Mouse (Mus musculus): ENCODE results near the gene Chd5. TPM values are rescaled to one million over a fixed set of nuclear protein-coding genes. Genes with fewer than 3 reads are reported as not detected.
A peak's percentile ranks its signal among the peaks of the same experiment; 100 is the strongest.

The Chd5 gene
- total RNA-seq, 2 experiments from 2014 or later = 0.16 to 0.58 TPM

GRCm38 (mm10) chr4:152315498-152316213, 22.8 kb upstream of the Chd5 start:
- intact Hi-C loops (cut with DNase I) = no loop called here
- DNase-seq = no peak

GRCm38 (mm10) chr4:152317631-152318033, 20.8 kb upstream of the Chd5 start:
- DNase-seq = peak in 1 of 2 experiments; percentile 40
- intact Hi-C loops (cut with DNase I) = no loop called here

DNA sequence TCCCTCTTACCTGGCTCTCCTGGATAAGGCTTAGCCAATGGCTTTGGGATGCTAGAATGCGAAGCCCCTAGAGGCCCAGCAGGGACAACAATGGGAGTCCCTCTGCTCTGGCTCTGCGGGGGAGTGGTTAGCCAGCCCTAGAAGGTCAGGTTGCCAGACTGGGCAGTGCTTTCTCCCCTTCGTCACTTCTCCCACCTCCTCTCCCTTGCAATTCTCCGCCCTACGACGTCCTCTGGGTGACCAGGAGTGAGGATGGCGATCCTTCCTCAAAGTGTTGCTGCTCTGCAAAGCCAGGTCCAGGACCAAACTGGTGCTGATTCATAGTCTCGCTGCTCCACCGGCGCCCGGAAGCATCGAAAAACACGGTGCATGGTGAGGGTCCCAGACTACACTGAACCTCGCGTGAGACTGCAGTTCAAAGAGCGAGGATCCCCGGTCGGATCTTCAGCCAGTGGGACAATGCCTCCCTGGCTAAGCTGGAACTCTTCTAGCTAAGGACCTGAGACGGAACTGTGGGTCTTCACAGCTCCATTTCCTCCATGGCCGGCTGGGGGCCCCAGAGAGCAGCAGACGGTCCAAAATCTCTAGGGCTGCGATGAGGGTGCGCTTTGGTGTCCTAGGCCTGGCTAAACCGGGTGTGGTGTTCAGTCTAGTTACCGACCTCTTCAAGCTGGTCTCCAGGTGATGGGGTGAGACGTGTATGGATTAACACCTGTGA, 19.8 kb upstream of the Chd5 start, which contains the start of gene Rnf207:
Rnf207 (minus strand) TSS at position 477 of the 718 bp plus-strand sequence.
- intact Hi-C loops (cut with DNase I) = no loop called here
- peak; percentile 67 to 75 for DNase-seq

DNA sequence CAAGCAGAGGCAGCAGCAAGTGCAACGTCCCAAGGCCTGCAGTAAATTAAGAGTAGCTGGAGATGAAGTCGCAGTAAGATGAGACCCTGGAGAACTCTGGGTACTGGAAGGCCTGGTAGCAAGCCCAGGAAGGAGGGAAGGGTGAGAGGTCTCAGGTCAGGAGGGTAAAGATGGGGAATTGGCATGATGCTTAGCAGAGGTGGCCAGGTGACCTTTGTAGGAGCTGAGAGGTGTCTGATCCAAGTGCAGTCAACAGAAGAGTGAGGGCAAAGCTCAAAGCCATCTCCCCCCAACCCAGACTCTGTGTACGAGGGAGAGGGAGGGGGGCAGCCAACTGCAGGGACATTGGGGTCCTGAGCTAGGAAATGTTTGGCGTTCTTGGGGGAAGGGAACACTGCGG, 17.0 kb upstream of the Chd5 start:
- no peak for DNase-seq
- intact Hi-C loops (cut with DNase I) = no loop called here

DNA sequence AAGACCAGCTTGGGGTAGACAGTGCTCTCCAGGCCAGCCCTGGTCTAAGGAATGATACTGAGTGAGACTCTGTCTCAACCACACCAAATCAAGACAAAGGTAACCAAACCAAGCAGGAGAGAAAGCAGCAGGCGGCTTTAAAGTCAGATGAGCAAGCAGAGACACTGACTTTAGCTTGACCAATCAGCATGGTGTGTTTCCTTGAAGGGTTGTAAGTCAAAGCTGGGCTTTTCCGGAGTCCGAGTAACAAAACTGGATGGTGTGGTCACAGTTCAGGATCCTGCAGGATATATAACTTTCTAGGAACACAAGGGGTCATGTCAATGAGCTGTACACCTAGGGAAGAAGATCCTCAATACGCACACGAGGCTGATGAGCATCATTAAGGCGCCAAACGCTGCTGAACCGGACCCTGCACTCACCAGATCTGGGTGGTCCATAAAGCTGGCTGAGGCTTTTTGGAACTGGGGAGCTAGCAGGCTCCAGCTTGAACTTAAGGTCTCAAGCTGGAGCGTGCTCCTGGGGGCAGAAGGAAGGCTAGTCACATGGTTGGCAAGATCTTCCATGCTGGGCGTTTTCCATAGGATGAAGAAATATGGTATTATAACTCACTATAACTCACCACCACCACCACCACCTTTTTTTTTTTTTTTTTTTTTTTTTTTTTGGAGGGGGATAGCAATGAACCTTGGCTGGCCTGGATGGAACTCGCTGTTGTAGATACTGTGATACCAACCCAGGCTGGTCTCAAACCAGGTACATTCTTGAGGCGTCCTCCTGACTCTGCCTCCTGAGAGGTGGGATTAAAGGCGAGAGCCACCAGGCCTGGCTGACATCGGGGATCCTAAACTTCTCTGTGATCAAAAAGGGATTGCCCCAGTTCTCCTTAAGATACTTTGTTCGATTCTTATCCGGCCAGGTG, 13.5 kb upstream of the Chd5 start:
- intact Hi-C loops (cut with DNase I) = loop anchor here (2.0 to 5.0 kb wide), 2 partner anchors 26 to 152 kb away; partner anchors contain the start of genes Kcnab2 and Nphp4
- DNase-seq = no peak

DNA sequence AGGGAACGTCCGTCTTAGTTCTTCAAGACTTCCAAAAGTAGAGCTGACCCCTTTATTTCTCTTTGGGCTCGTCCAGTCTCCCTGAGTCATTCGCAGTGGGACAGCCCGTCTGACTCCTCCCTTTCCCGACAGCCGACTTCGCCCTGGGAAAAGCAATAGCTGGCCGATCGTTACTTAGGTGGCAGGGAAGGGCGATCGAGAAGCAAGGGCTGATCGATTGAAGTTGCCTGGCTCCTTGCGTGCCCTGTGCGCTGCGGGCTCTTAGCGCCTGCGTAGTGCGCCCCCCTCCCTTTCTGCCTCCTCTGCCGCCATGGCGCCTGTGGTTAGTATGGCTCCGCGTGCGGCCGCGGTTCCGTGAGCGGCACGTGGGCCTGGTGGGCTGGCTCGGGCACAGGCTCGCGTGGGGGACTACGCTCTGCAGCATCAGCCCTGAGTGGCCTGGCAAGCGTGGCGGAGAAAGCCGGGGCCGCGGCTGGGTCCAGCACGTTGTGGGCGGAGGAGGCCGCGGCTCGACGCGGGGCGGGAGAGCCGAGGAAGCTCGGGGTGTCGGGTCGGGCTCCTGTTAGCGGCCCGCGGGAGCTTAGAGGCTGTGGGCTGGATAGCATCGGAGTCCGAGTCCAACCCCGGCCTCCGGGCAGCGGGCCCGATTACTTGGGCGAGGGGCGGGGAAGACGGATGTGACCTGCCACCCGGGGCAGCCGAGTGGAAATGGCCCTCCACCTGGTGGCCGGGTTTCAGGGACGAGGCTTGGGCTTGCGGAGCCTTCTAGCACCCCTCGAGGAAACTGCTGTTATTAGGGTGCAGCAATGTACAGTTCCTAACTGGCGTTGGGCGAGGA, 12.7 kb upstream of the Chd5 start, which contains the start of gene Rpl22:
Rpl22 (plus strand) TSS at position 169 of the 838 bp plus-strand sequence.
- intact Hi-C loops (cut with DNase I) = loop anchor here (2.0 to 5.0 kb wide), 2 partner anchors 27 to 152 kb away; partner anchors contain the start of genes Kcnab2 and Nphp4
- peak; percentile 90 for DNase-seq

DNA sequence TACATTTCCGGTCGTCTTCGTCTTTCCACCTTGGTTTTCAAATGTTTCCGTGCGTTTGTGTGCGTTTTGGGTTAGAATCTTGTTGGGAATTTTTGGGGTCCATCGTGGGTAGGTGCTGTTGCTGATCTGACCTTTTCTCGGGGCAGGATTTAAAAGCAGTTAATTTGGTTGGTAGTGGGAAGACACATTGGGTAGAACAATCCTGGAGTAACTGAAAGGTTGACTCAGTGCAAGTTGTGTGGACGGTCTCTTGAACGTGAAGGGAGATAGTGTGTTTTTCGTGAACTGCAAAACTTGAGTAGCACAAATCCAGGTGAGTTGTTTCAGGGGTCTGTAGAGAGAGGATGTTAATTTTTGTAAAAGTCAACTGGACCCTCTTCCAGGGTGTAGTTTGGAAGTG, 11.9 kb upstream of the Chd5 start:
- intact Hi-C loops (cut with DNase I) = loop anchor here (5.0 kb wide), 1 partner anchor 151 kb away; the partner anchor contains the start of genes Kcnab2 and Nphp4
- no peak for DNase-seq

DNA sequence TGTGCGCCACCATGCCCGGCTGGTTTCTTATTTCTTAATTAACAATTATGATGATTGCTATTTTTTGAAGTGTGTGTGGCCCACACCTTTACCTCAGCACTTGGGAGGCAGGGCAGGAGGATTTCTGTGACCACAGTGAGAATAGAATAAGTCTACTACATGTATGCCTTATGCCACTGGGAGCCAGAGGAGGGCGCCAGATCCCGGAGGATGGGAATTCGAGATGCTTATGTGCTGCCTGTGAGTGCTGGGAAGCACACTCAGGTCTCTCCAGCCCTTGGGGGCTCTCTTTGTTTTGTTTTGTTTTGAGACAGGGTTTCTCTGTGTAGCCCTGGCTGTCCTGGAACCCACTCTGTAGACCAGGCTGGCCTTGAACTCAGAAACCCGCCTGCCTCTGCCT, 9.8 kb upstream of the Chd5 start:
- peak; percentile 20 to 48 for DNase-seq
- intact Hi-C loops (cut with DNase I) = loop anchor here (5.0 kb wide), 1 partner anchor 149 kb away; the partner anchor contains the start of genes Kcnab2 and Nphp4

GRCm38 (mm10) chr4:152332952-152333351, 5.5 kb upstream of the Chd5 start:
- DNase-seq = peak; percentile 67 to 73
- intact Hi-C loops (cut with DNase I) = loop anchor here (1.0 to 5.0 kb wide), 2 partner anchors 102 to 159 kb away; no protein-coding TSS in a partner anchor

GRCm38 (mm10) chr4:152333587-152333986, 4.9 kb upstream of the Chd5 start:
- DNase-seq = no peak
- intact Hi-C loops (cut with DNase I) = loop anchor here (1.0 to 5.0 kb wide), 2 partner anchors 102 to 159 kb away; no protein-coding TSS in a partner anchor

GRCm38 (mm10) chr4:152337772-152338171, 679 bp upstream of the Chd5 start:
- DNase-seq = no peak
- intact Hi-C loops (cut with DNase I) = no loop called here

GRCm38 (mm10) chr4:152339293-152339790, 891 bp downstream of the Chd5 start:
- intact Hi-C loops (cut with DNase I) = no loop called here

DNA sequence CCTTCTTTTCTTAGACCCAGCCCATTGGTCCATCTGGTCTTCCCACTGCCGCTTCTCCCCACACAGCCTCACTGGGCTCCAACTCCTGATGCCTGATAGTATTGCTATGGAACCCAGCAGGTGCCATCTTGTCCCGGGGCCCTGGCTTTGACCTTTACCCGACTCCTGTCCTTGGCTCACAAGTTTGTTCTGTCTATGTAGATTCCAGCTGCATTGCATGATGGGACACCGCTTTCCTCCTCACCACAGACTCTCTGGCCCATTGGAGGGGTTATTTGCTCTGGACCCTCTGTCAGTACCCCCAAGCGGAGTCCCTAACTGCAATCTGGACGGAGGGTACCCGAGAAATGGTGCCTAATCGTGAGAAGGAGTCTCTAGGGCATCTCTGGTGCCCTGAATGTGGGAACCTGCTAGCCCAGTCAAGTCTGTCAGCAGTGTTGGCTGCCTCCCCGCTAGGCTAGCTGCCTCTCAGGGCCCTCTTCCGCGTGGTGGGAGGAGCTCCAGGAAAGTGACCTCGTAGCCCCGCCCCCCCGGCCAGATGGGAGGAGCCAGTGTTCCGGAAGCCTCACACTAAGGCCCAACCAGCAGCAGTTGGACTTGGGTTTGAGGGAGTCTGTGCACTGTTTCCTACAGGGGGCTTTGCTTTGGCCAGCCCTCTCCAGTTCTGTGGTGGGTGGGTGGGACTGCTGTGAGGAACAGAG, 2.3 kb downstream of the Chd5 start:
- intact Hi-C loops (cut with DNase I) = no loop called here
- DNase-seq = no peak

More at GRCm38 (mm10) chr4:152339293-152339790, 891 bp downstream of the Chd5 start:
- no peak for DNase-seq

DNA sequence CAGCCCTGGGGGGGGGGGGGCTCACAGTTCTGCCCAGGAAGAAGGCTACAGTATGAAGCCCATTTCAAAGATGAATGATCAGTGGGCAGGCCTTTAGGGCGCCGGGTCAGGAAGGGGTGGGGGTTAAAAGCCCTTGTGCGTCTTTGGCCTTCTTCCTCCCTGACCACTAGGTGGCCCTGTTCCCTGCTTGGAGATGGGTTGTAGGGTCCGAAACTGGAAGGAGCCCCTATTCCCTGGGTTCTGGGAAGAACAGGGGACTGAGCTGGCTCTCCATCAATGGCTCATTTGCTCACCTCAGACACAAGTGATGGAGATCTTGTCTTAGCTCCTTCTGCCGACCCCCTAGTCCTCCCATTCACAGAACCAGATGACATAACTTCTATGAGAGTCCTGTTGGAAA, 4.8 kb downstream of the Chd5 start:
- DNase-seq = peak in 1 of 2 experiments; percentile 23
- intact Hi-C loops (cut with DNase I) = no loop called here

- no peak for DNase-seq
- intact Hi-C loops (cut with DNase I) = no loop called here
Observed at GRCm38 (mm10) chr4:152344651-152345050, 6.2 kb downstream of the Chd5 start.

- intact Hi-C loops (cut with DNase I) = no loop called here
- DNase-seq = peak; percentile 62 to 63
Observed at GRCm38 (mm10) chr4:152345120-152345889, 6.9 kb downstream of the Chd5 start.

DNA sequence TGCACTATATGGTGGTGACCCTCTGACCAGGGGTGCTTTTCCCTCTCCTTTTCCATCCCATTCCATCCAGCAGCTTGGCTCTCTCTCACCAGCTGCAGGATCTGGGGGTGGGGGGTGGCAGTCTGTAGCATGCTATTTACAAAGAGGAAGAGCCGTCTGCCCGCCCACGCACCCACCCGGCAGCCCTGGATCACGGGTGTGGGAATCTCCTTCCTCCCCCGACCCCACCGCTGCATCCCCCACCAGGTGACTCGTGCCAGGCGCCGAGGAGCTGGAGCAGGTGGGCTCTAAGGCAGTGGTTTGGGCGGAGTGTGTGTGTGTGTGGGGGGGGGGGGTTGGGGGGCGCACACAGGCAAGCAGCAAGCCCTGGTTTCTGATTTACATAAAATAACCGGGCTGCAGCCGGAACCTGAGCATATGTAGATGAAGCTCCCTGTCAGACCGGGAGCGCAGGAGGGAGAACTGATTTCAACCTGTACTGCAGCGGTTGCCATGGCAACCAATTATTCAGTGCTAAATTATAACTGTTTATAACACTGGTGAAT, 11.5 kb downstream of the Chd5 start:
- intact Hi-C loops (cut with DNase I) = no loop called here
- DNase-seq = no peak
